ENCODE assay signal across 24 mouse cellular contexts in the genomic region with DNA sequence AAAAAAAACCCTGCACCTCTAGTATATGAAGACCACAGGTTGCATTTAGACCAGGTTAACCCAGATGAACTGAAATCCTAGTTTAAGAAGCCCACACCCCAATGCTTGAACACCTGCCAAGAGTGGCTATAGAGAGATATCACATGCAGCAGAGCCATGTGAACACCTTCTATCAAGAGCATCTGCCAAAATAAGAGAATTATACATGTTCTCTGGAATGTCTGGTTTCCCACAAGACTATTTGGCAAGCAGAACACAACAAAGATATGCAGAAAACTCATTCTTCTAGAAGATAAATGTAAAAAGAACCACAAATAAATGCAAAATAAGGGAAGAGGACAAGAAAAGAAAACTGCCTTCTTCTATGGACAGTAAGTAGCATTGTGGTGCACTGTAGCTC.
DNase-seq lines count a peak whose midpoint lies in the region; ATAC-seq lines count a peak whose summit lies in the region.
"Had no signal": no experiment of that assay in that cellular context is flagged by ENCODE, and none has a peak within 500 bp of the region (broad histone marks: within the 10 kb centered on the region; RNA-seq: fewer than 3 reads in every experiment).

No protein-coding gene starts in this region.

- no peak for ATAC-seq in forebrain, embryonic 16.5 days
- ATAC-seq: activated CD4-positive, CD25-positive, alpha-beta regulatory T cell, adult 4 months; CD4-positive, CD25-positive, alpha-beta regulatory T cell, adult 4 months; forebrain, embryonic 14.5 days; forebrain, postnatal 0 days had no signal

- no peak overlapping the region for H3K4me3 ChIP-seq in forebrain, embryonic 16.5 days (replicated peaks; ENCODE audit: low read length)
- H3K4me3 ChIP-seq: embryonic facial prominence, embryonic 13.5 days; forebrain, embryonic 10.5 days; forebrain, embryonic 12.5 days had no signal

- H3K9me3 ChIP-seq in forebrain, embryonic 16.5 days (ENCODE audit: control insufficient read depth, low read length) = no peaks in the 10 kb centered on the region
- H3K9me3 ChIP-seq: embryonic facial prominence, embryonic 13.5 days; forebrain, embryonic 10.5 days; forebrain, embryonic 12.5 days; G1E had no signal

- H3K36me3 ChIP-seq in forebrain, embryonic 16.5 days (ENCODE audit: control insufficient read depth, insufficient read depth) = no peaks in the 10 kb centered on the region
- H3K36me3 ChIP-seq: embryonic facial prominence, embryonic 13.5 days; forebrain, embryonic 10.5 days; forebrain, embryonic 12.5 days; G1E had no signal

- H3K27ac ChIP-seq in forebrain, embryonic 16.5 days (ENCODE audit: low read length) = no peak overlapping the region
- H3K27ac ChIP-seq: embryonic facial prominence, embryonic 13.5 days; forebrain, embryonic 10.5 days; forebrain, embryonic 12.5 days had no signal

- H3K4me1 ChIP-seq in forebrain, embryonic 16.5 days (replicated peaks; ENCODE audit: control insufficient read depth, insufficient read depth, low read length) = no peaks in the 10 kb centered on the region
- H3K4me1 ChIP-seq: embryonic facial prominence, embryonic 13.5 days; forebrain, embryonic 10.5 days; forebrain, embryonic 12.5 days had no signal

- no peak overlapping the region for H3K4me2 ChIP-seq in forebrain, embryonic 16.5 days (ENCODE audit: low read length)
- H3K4me2 ChIP-seq: embryonic facial prominence, embryonic 13.5 days; forebrain, embryonic 12.5 days had no signal

- H3K27me3 ChIP-seq in forebrain, embryonic 16.5 days (replicated peaks; ENCODE audit: control insufficient read depth, insufficient read depth, low read length) = no peaks in the 10 kb centered on the region
- H3K27me3 ChIP-seq: CH12.LX; embryonic facial prominence, embryonic 13.5 days; forebrain, embryonic 12.5 days had no signal

- H3K9ac ChIP-seq in forebrain, embryonic 16.5 days (replicated peaks; ENCODE audit: low read depth, low read length) = no peak overlapping the region
- H3K9ac ChIP-seq: embryonic facial prominence, embryonic 13.5 days; forebrain, embryonic 12.5 days; forebrain, postnatal 0 days had no signal

- DNase-seq in 3T3-L1 (ENCODE audit: low read depth, low spot score) = peak; percentile 80
- peak; percentile 34 for DNase-seq in NIH3T3 (ENCODE audit: low read depth)
- DNase-seq in fibroblast of lung, adult 2 months (ENCODE audit: low read depth) = peak; percentile 6
- no peak for DNase-seq in left cerebral cortex, adult 8-10 months (ENCODE audit: low spot score in 2 of 2)
- no peak for DNase-seq in right cerebral cortex, adult 18-20 months
- DNase-seq: adrenal gland, adult 8-10 months; adrenal gland, postnatal 14 days; adrenal gland, postnatal 36 days; B cell, adult 2 months; cerebellum, adult 11-12 months; cerebellum, adult 2 months; cerebellum, adult 9-10 months; cerebellum, postnatal 10 days; cerebellum, postnatal 25 days; forebrain, postnatal 0 days had no signal

Comparison
In these comparisons a context has a peak if more than half of its experiments do, and no peak if none do; other contexts are left out.
1. DNase-seq: peak in 3T3-L1 (single experiment), NIH3T3 (single experiment) and fibroblast of lung, adult 2 months (single experiment); none in left cerebral cortex, adult 8-10 months (0 of 2) and right cerebral cortex, adult 18-20 months (single experiment).